Mouse (Mus musculus): ENCODE data around the gene Olfr1289. TPM values are rescaled to one million over a fixed set of nuclear protein-coding genes. Genes with fewer than 3 reads are reported as not detected.

Olfr1289 gene
- polyA plus RNA-seq (2015; fragmentation: Illumina TruSeq; extraction: RNeasy Lipid Tissue Mini Kit (QIAGEN cat#74804); ENCODE audit: insufficient read depth, low replicate concordance), result not detected

GRCm38 (mm10) chr2:111480519-111480918 is at the start of gene Olfr1289:
Olfr1289 (plus strand) TSS chr2:111480819.

GRCm38 (mm10) chr2:111448842-111449241 is 31.8 kb upstream of the Olfr1289 start, which contains the start of gene Olfr1287:
Olfr1287 (plus strand) TSS chr2:111449142.

GRCm38 (mm10) chr2:111473801-111474200 is 6.8 kb upstream of the Olfr1289 start, which contains the start of gene Olfr1288:
Olfr1288 (plus strand) TSS chr2:111474101.

GRCm38 (mm10) chr2:111493729-111494128 is 13.1 kb downstream of the Olfr1289 start, which contains the start of gene Olfr1290:
Olfr1290 (minus strand) TSS chr2:111493829.

GRCm38 (mm10) chr2:111496880-111497279 is 16.3 kb downstream of the Olfr1289 start, which contains the start of gene Olfr1291-ps1:
Olfr1291-ps1 (plus strand) TSS chr2:111497180.

GRCm38 (mm10) chr2:111524903-111525302 is 44.3 kb downstream of the Olfr1289 start, which contains the start of gene Olfr1293-ps:
Olfr1293-ps (plus strand) TSS chr2:111525203.

Other genes starting within 250 kb of the Olfr1289 start
- not detected for gene Olfr1275, start 245.5 kb upstream of the Olfr1289 start, polyA plus RNA-seq (2015; fragmentation: Illumina TruSeq; extraction: RNeasy Lipid Tissue Mini Kit (QIAGEN cat#74804); ENCODE audit: insufficient read depth, low replicate concordance)
- gene Olfr1276, start 226.3 kb upstream of the Olfr1289 start, polyA plus RNA-seq (2015; fragmentation: Illumina TruSeq; extraction: RNeasy Lipid Tissue Mini Kit (QIAGEN cat#74804); ENCODE audit: insufficient read depth, low replicate concordance), result not detected
- not detected for gene Olfr1277, start 206.7 kb upstream of the Olfr1289 start, polyA plus RNA-seq (2015; fragmentation: Illumina TruSeq; extraction: RNeasy Lipid Tissue Mini Kit (QIAGEN cat#74804); ENCODE audit: insufficient read depth, low replicate concordance)
- not detected for gene Olfr1278, start 190.7 kb upstream of the Olfr1289 start, polyA plus RNA-seq (2015; fragmentation: Illumina TruSeq; extraction: RNeasy Lipid Tissue Mini Kit (QIAGEN cat#74804); ENCODE audit: insufficient read depth, low replicate concordance)
- gene Olfr1279, start 180.2 kb upstream of the Olfr1289 start, polyA plus RNA-seq (2015; fragmentation: Illumina TruSeq; extraction: RNeasy Lipid Tissue Mini Kit (QIAGEN cat#74804); ENCODE audit: insufficient read depth, low replicate concordance), result not detected
- not detected for gene Olfr1280, start 166.8 kb upstream of the Olfr1289 start, polyA plus RNA-seq (2015; fragmentation: Illumina TruSeq; extraction: RNeasy Lipid Tissue Mini Kit (QIAGEN cat#74804); ENCODE audit: insufficient read depth, low replicate concordance)
- not detected for gene Olfr1281, start 154.3 kb upstream of the Olfr1289 start, polyA plus RNA-seq (2015; fragmentation: Illumina TruSeq; extraction: RNeasy Lipid Tissue Mini Kit (QIAGEN cat#74804); ENCODE audit: insufficient read depth, low replicate concordance)
- gene Olfr1282, start 144.7 kb upstream of the Olfr1289 start, polyA plus RNA-seq (2015; fragmentation: Illumina TruSeq; extraction: RNeasy Lipid Tissue Mini Kit (QIAGEN cat#74804); ENCODE audit: insufficient read depth, low replicate concordance), result not detected
- not detected for gene Olfr1283, start 114.0 kb upstream of the Olfr1289 start, polyA plus RNA-seq (2015; fragmentation: Illumina TruSeq; extraction: RNeasy Lipid Tissue Mini Kit (QIAGEN cat#74804); ENCODE audit: insufficient read depth, low replicate concordance)
- not detected for gene Olfr1284, start 105.3 kb upstream of the Olfr1289 start, polyA plus RNA-seq (2015; fragmentation: Illumina TruSeq; extraction: RNeasy Lipid Tissue Mini Kit (QIAGEN cat#74804); ENCODE audit: insufficient read depth, low replicate concordance)
- gene Olfr1286, start 57.7 kb upstream of the Olfr1289 start, polyA plus RNA-seq (2015; fragmentation: Illumina TruSeq; extraction: RNeasy Lipid Tissue Mini Kit (QIAGEN cat#74804); ENCODE audit: insufficient read depth, low replicate concordance), result not detected
- gene Olfr1287, start 31.7 kb upstream of the Olfr1289 start, polyA plus RNA-seq (2015; fragmentation: Illumina TruSeq; extraction: RNeasy Lipid Tissue Mini Kit (QIAGEN cat#74804); ENCODE audit: insufficient read depth, low replicate concordance), result not detected
- gene Olfr1288, start 6.7 kb upstream of the Olfr1289 start, polyA plus RNA-seq (2015; fragmentation: Illumina TruSeq; extraction: RNeasy Lipid Tissue Mini Kit (QIAGEN cat#74804); ENCODE audit: insufficient read depth, low replicate concordance), result not detected
- not detected for gene Olfr1290, start 13.0 kb downstream of the Olfr1289 start, polyA plus RNA-seq (2015; fragmentation: Illumina TruSeq; extraction: RNeasy Lipid Tissue Mini Kit (QIAGEN cat#74804); ENCODE audit: insufficient read depth, low replicate concordance)
- not detected for gene Olfr1291-ps1, start 16.4 kb downstream of the Olfr1289 start, polyA plus RNA-seq (2015; fragmentation: Illumina TruSeq; extraction: RNeasy Lipid Tissue Mini Kit (QIAGEN cat#74804); ENCODE audit: insufficient read depth, low replicate concordance)
- gene Olfr1293-ps, start 44.4 kb downstream of the Olfr1289 start, polyA plus RNA-seq (2015; fragmentation: Illumina TruSeq; extraction: RNeasy Lipid Tissue Mini Kit (QIAGEN cat#74804); ENCODE audit: insufficient read depth, low replicate concordance), result not detected
- not detected for gene Olfr1294, start 59.5 kb downstream of the Olfr1289 start, polyA plus RNA-seq (2015; fragmentation: Illumina TruSeq; extraction: RNeasy Lipid Tissue Mini Kit (QIAGEN cat#74804); ENCODE audit: insufficient read depth, low replicate concordance)
- not detected for gene Olfr1295, start 88.9 kb downstream of the Olfr1289 start, polyA plus RNA-seq (2015; fragmentation: Illumina TruSeq; extraction: RNeasy Lipid Tissue Mini Kit (QIAGEN cat#74804); ENCODE audit: insufficient read depth, low replicate concordance)
- not detected for gene Olfr1297, start 145.7 kb downstream of the Olfr1289 start, polyA plus RNA-seq (2015; fragmentation: Illumina TruSeq; extraction: RNeasy Lipid Tissue Mini Kit (QIAGEN cat#74804); ENCODE audit: insufficient read depth, low replicate concordance)
- not detected for gene Olfr1298, start 168.4 kb downstream of the Olfr1289 start, polyA plus RNA-seq (2015; fragmentation: Illumina TruSeq; extraction: RNeasy Lipid Tissue Mini Kit (QIAGEN cat#74804); ENCODE audit: insufficient read depth, low replicate concordance)
- not detected for gene Olfr1299, start 180.6 kb downstream of the Olfr1289 start, polyA plus RNA-seq (2015; fragmentation: Illumina TruSeq; extraction: RNeasy Lipid Tissue Mini Kit (QIAGEN cat#74804); ENCODE audit: insufficient read depth, low replicate concordance)